Mouse (Mus musculus) forebrain, embryonic 11.5 days (tissue): Measurements from ENCODE around the gene Foxp1. TPM values are rescaled to one million over a fixed set of nuclear protein-coding genes. Genes with fewer than 3 reads are reported as not detected.

Experiments used
- ATAC-seq: fragments of 200-750 bp; cut with Nextera tagmentation; replicated peaks from 2 replicates; pipeline ENCODE4 v1.8.0; 2017; ENCODE audit warnings: moderate TSS enrichment; ENCODE audit not compliant: low FRiP score
- DNase-seq: peaks from one replicate; pipeline ENCODE4 v3.0.0-alpha.2; 2017; ENCODE audit warnings: low spot score
- H3K27ac ChIP-seq: fragments of 300-500 bp; sonication (generic); 2 replicates; pipeline ENCODE4 v1.5.1; 2014; ENCODE audit warnings: low read depth, low read length
- H3K27me3 ChIP-seq: fragments of 300-500 bp; sonication (generic); 2 replicates; pipeline ENCODE4 v1.6.1; 2014; ENCODE audit warnings: mild to moderate bottlenecking, low read length, mixed read lengths; ENCODE audit not compliant: control insufficient read depth, insufficient read depth
- H3K36me3 ChIP-seq: fragments of 300-500 bp; sonication (generic); 2 replicates; pipeline ENCODE4 v1.6.1; 2014; ENCODE audit warnings: mild to moderate bottlenecking, low read length, moderate library complexity, mixed read lengths; ENCODE audit not compliant: control insufficient read depth, insufficient read depth
- H3K4me1 ChIP-seq: fragments of 300-500 bp; sonication (generic); replicated peaks from 2 replicates; pipeline ENCODE4 v1.6.1; 2014; ENCODE audit warnings: low read length, mixed read lengths; ENCODE audit not compliant: control insufficient read depth, insufficient read depth
- H3K4me2 ChIP-seq: fragments of 300-500 bp; sonication (generic); 2 replicates; pipeline ENCODE4 v1.6.1; 2014; ENCODE audit warnings: low read depth, mild to moderate bottlenecking, low read length, moderate library complexity, mixed read lengths; ENCODE audit not compliant: severe bottlenecking
- H3K4me3 ChIP-seq: fragments of 300-500 bp; sonication (generic); 2 replicates; pipeline ENCODE4 v1.5.1; 2014; ENCODE audit warnings: low read depth, low read length
- H3K9ac ChIP-seq: fragments of 300-500 bp; sonication (generic); 2 replicates; pipeline ENCODE4 v1.6.1; 2014; ENCODE audit warnings: low read length
- H3K9me3 ChIP-seq: fragments of 300-500 bp; sonication (generic); 2 replicates; pipeline ENCODE4 v1.6.1; 2016; ENCODE audit warnings: low read length, mixed read lengths; ENCODE audit not compliant: control insufficient read depth
- WGBS: fragments of 180-500 bp; shearing (Covaris S2); extraction: QIAGEN DNeasy Blood & Tissue Kit; methylation state at CpG from one replicate; pipeline ENCODE4 v1.1.7; 2014; 5-methylcytosine and 5-hydroxymethylcytosine counted together
- polyA plus RNA-seq: library from polyadenylated mRNA; unstranded; fragments of >200 nt; fragmentation: Nextera tagmentation; extraction: Ambion mirVana; gene quantifications from 2 replicates; pipeline ENCODE4 v1.2.1, GENCODE M21; 2014

The Foxp1 gene
- polyA plus RNA-seq, 1 experiment from 2014 or later: 91.5 TPM

DNA sequence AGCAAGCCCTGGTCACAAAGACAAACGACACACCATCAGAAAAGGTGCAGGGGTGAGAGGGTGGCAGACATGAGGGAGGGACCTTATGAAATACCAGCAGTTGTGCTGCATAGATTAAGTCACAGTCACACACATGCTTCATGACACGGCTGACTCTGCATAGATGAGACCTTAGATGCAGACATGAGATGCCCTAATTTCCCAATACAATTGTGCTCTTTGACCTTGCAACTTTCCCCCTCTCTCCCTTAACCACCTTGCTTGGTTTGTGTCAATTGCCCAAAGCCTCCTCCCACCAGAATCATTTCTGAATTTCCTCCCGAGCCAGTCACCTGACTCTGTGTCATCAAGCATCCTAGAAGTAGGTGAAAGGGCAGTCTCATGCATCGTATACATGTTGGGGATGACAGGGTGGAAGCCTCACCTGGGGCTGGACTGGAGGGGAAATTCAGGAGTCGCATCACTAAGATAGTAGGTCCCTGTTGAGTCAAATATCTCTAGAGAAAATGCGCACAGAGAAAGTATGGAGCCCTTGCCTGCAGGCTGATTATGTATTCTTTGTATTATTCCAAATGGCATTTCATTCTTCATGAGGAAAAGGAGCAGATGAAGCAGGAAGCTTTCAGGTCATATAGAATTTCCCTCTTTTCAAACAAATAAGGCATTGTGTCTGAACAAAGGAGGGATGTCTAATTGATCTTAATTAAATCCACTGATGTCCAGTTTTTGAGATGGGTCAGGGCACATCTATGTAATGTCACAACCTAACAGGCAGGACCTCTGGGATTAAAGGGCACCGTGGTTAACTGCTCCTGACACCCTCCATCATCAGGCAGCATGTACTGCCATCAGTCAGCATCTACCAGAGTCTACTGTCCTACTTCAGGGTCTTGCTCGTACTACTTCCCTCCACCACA lies 486.8 kb downstream of the Foxp1 start:
- no peaks in the 10 kb centered on the region for H3K4me1 ChIP-seq
- no peak overlapping the region for H3K27ac ChIP-seq
- WGBS: 86% methylated on average over 8 of the region's 8 CpGs
- no peak overlapping the region for H3K9ac ChIP-seq
- H3K9me3 ChIP-seq: no peaks in the 10 kb centered on the region
- no peaks in the 10 kb centered on the region for H3K27me3 ChIP-seq
- ATAC-seq (no peak), DNase-seq (no peak)
- no peak overlapping the region for H3K4me3 ChIP-seq
- no peak overlapping the region for H3K4me2 ChIP-seq
- H3K36me3 ChIP-seq: no peaks in the 10 kb centered on the region

DNA sequence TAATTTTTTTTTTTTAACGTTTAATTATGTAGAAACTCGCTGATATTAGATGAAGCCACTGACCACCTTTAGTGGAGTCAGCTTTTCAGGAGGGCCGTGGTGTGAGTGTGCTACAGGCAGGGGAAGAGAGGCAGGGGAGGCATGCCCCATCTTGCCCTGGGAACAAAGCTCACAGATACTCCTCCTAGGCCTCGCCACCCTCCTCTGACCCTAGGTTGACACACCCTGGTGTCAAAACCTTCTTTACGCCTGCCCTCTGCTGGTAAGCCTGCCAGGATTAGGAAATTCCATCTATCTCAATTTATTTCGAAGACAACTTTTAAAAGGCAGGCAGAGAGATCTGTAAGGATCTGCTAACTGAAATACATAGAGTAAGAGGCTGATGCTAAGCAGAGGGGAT lies 489.5 kb downstream of the Foxp1 start:
- peaks cover 10% of the 10 kb centered on the region; the same call in 1 of the 2 replicates for H3K4me1 ChIP-seq
- DNase-seq: peak; percentile 55
- no peak overlapping the region for H3K9ac ChIP-seq
- no peak overlapping the region for H3K27ac ChIP-seq
- H3K27me3 ChIP-seq: no peaks in the 10 kb centered on the region
- H3K9me3 ChIP-seq: no peaks in the 10 kb centered on the region
- 48% methylated on average over 6 of the region's 6 CpGs for WGBS
- H3K4me2 ChIP-seq: no peak overlapping the region
- H3K4me3 ChIP-seq: no peak overlapping the region
- H3K36me3 ChIP-seq: no peaks in the 10 kb centered on the region
- no peak for ATAC-seq

DNA sequence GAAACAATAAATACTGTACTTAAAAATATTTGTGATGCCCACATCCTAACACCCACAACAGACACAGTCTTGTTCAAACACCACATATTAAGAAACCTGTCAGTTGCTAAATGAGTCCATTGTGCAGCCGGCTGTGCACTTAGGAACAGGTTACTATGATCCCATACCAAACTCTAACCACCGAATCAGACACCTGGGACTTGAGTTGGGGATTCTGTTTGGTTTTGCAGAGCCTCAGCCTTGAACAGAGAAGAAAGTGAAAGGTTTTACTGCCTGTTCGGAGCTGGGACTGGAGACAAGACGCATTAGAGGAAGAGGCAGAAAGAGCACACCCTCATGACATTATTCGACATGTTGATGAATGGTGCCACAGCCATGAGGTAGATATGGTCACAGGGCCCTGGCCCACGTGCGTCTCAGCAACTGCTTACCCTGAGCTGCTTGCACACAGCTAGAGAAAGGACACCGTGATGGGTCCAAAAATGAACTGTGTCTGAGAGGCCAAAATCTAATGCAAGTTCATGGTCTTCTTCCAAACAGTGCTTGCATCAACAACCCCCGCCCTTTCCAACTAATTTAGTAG lies 491.1 kb downstream of the Foxp1 start:
- Histone ChIP-seq H3K9me3 (no peaks in the 10 kb centered on the region), H3K4me1 (peaks cover 15% of the 10 kb centered on the region; the same call in 1 of the 2 replicates), H3K27ac (no peak overlapping the region), H3K4me2 (no peak overlapping the region), H3K9ac (no peak overlapping the region), H3K4me3 (no peak overlapping the region), H3K36me3 (no peaks in the 10 kb centered on the region), H3K27me3 (no peaks in the 10 kb centered on the region)
- ATAC-seq (no peak), DNase-seq (no peak)
- 87% methylated on average over 9 of the region's 9 CpGs for WGBS

DNA sequence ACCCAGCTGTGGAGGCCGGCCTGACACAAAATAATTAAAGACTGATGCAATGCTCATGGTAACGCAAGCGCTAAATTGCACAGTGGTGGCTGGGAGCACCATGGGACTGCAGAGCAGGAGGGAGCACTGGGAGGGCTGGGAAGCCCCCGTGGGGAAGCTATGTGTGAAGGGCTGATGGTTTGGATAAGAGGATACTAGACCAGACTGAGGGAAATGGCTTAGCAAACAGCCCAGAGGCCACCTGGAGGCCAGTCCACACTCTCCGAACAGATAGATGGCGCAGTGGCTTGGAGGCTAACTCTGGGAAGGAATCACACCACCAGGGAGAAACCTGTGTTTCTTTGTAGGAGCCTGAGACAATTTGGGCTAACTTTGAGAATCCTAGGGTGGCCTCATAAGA lies 492.3 kb downstream of the Foxp1 start:
- H3K9ac ChIP-seq: no peak overlapping the region
- H3K9me3 ChIP-seq: no peaks in the 10 kb centered on the region
- H3K27ac ChIP-seq: no peak overlapping the region
- no peaks in the 10 kb centered on the region for H3K36me3 ChIP-seq
- ATAC-seq: no peak
- H3K4me2 ChIP-seq: no peak overlapping the region
- 22% methylated on average over 6 of the region's 6 CpGs for WGBS
- DNase-seq: peak; percentile 55
- H3K4me3 ChIP-seq: no peak overlapping the region
- H3K27me3 ChIP-seq: no peaks in the 10 kb centered on the region
- H3K4me1 ChIP-seq: peaks cover 19% of the 10 kb centered on the region; the same call in 1 of the 2 replicates

- H3K27me3 ChIP-seq: no peaks in the 10 kb centered on the region
- H3K27ac ChIP-seq: no peak overlapping the region
- H3K9ac ChIP-seq: no peak overlapping the region
- no peak overlapping the region for H3K4me2 ChIP-seq
- 13% methylated on average over 5 of the region's 5 CpGs for WGBS
- DNase-seq (no peak), ATAC-seq (no peak)
- no peak overlapping the region for H3K4me3 ChIP-seq
- H3K4me1 ChIP-seq: peaks cover 21% of the 10 kb centered on the region; the same call in 1 of the 2 replicates
- no peaks in the 10 kb centered on the region for H3K9me3 ChIP-seq
- no peaks in the 10 kb centered on the region for H3K36me3 ChIP-seq
These were observed 493.1 kb downstream of the Foxp1 start for GRCm38 (mm10) chr6:99029438-99029837.

DNA sequence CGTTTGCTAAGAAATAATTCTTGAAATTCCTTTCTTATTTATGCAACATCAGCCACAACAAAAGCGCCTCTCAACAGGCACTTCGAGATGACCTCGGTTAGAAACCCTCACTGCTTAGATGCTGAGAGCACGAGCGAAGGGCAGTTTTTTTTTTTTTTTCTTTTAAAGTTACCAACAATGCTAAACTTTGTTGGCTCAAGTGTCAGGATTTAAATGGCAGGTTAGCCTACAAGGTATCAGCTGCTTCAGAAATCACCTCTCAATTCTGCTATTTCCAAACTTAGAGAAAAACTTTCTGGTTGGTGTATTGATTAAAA lies 493.6 kb downstream of the Foxp1 start:
- peak overlapping the region; percentile 87 for H3K9ac ChIP-seq
- WGBS: under 1% methylated on average over 6 of the region's 6 CpGs
- peaks cover 22% of the 10 kb centered on the region; the same call in 1 of the 2 replicates for H3K4me1 ChIP-seq
- H3K27ac ChIP-seq: peak overlapping the region; percentile 76
- peak overlapping the region; percentile 68 for H3K4me3 ChIP-seq
- no peak for ATAC-seq
- H3K9me3 ChIP-seq: no peaks in the 10 kb centered on the region
- DNase-seq: no peak
- H3K4me2 ChIP-seq: peak overlapping the region; percentile 67
- no peaks in the 10 kb centered on the region for H3K27me3 ChIP-seq
- no peaks in the 10 kb centered on the region for H3K36me3 ChIP-seq

DNA sequence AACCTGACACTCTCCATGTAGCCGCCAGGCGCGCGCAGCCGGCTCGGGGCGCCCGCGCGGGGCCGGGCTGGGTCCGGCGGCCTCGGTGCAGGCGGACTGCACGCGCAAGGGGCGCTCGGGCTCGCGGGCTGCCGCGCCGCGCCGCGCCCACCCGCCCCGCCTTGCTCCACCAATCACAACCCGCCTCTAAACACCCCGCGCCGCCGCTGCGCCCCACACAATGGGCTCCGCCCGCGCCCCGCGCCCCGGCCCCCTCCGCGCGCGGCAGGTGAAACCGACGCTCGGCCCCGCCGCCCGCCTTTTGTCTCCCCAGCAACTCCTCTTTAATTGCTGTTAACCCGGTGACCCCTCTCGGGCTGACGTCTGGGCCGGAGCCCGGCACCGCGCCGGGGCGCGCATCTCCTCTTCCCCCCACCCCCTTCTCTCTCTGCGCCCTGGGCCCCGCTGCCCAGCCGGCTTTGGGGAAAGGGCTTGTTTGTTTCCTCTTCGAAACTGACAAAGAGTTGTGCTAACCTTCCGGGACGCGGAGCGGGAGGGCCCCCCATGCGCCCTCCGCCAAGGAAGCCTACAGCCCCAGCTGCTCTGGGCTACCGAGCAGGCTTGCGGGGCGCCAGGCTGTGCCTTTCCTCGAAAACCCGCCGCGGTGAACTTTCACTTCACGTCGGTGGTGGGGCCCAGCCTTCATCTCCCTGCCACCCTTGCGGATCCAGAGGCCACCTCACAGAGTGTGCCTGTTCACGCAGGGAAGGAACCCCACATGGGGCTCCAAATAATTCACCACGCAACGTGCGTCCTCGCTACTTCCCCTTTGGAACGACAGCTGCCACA lies 494.1 kb downstream of the Foxp1 start:
- peaks cover 22% of the 10 kb centered on the region; the same call in 1 of the 2 replicates for H3K4me1 ChIP-seq

DNA sequence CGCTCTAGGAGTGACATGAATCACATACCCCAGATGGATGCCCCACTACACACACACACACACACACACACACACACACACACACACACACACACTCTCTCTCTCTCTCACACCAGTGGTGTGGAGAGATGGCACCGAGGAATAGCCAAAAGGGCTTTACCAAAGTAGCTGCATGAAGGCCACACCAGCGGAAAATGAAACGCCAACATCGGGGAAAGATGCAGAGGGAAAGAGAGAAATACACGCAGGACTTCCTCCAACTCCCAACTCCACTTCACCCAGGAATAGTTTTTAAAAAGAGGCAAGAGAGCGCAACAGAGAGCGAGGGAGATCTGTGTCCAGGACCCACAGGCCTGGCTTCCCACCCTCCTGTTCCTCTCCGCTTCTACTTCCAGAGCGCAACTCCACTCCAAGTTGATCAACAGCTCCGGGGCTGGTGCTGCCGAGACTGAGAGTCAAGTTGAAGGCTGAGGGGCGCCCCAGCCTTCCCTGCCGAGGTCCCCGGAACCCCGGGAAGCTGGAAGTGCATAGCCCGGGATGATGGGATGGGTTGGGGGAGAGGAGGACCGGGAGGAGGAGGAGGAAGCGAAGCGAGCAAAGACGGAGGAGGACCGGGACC lies 494.9 kb downstream of the Foxp1 start:
- H3K27ac ChIP-seq: peak overlapping the region; percentile 76
- no peaks in the 10 kb centered on the region for H3K9me3 ChIP-seq
- WGBS: under 1% methylated on average over 22 of the region's 22 CpGs
- peak overlapping the region; percentile 68 for H3K4me3 ChIP-seq
- peaks cover 22% of the 10 kb centered on the region; the same call in 1 of the 2 replicates for H3K4me1 ChIP-seq
- H3K36me3 ChIP-seq: no peaks in the 10 kb centered on the region
- H3K9ac ChIP-seq: peak overlapping the region; percentile 87
- ATAC-seq: no peak
- no peaks in the 10 kb centered on the region for H3K27me3 ChIP-seq
- DNase-seq: no peak
- peak overlapping the region; percentile 67 for H3K4me2 ChIP-seq

More for the DNA sequence above, 494.1 kb downstream of the Foxp1 start:
- under 1% methylated on average over 73 of the region's 87 CpGs for WGBS
- Histone ChIP-seq H3K9ac (peak overlapping the region; percentile 87), H3K27me3 (no peaks in the 10 kb centered on the region), H3K27ac (peak overlapping the region; percentile 76), H3K4me3 (peak overlapping the region; percentile 68), H3K36me3 (no peaks in the 10 kb centered on the region), H3K4me2 (peak overlapping the region; percentile 67), H3K9me3 (no peaks in the 10 kb centered on the region)
- ATAC-seq: peak; percentile 96
- DNase-seq: peak; percentile 92
